Mouse (Mus musculus) heart, postnatal 0 days (tissue): ENCODE measurements around the gene Gpr68.

ENCODE experiments used
- CTCF ChIP-seq: IDR thresholded peaks from 2 replicates; pipeline ENCODE4 v1.5.1; 2016; ENCODE audit warnings: antibody characterized with exemption, control low read depth, low read depth
- EP300 ChIP-seq: IDR thresholded peaks from 2 replicates; pipeline ENCODE4 v1.6.1; 2016; ENCODE audit warnings: antibody characterized with exemption, low read depth

GRCm38 (mm10) chr12:100871841-100872240 lies 36.2 kb downstream of the Gpr68 start:
- TF ChIP-seq EP300: no peak
- no peak for TF ChIP-seq CTCF
